Mouse (Mus musculus) lung, postnatal 0 days (tissue): ENCODE data around the gene Gstt2.

ENCODE experiments used
- CTCF ChIP-seq: IDR thresholded peaks from 2 replicates; pipeline ENCODE4 v1.5.1; 2016; ENCODE audit warnings: antibody characterized with exemption, mild to moderate bottlenecking
- EP300 ChIP-seq: IDR thresholded peaks from 2 replicates; pipeline ENCODE4 v1.6.1; 2016; ENCODE audit warnings: antibody characterized with exemption, mild to moderate bottlenecking, control low read depth

GRCm38 (mm10) chr10:75789841-75790240 is 47.4 kb downstream of the Gstt2 start:
- TF ChIP-seq CTCF, result no peak
- no peak for TF ChIP-seq EP300
